Mouse (Mus musculus): Measurements from ENCODE around the gene 4930595D18Rik. TPM values are rescaled to one million over a fixed set of nuclear protein-coding genes. Genes with fewer than 3 reads are reported as not detected.

The 4930595D18Rik gene
- polyA plus RNA-seq, 1 experiment from 2014 or later, result not detected

DNA sequence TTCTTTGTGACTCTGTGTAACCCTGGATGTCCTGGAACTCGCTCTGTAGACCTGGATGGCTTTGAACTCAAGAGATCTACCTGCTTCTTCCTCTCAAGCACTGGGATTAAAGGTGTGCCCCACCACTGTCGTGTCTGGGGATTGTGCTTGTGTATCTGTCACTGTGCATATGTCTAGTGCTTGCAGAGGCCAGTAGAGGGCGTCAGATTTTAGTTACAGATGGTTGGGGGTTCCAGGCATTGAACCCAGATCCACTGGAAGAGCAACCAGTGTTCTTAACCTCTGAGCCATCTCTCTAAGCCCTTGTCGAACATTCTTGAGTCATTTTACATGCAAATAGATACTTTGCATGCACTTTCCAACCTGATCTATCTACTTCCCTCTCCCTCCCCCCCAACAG, 5.5 kb downstream of the 4930595D18Rik start:
- no peak for ATAC-seq (ENCODE audit: low FRiP score, low TSS enrichment)
- no peak overlapping the region for H3K4me3 ChIP-seq (ENCODE audit: low read length)
- H3K27me3 ChIP-seq (ENCODE audit: insufficient read depth, low read length), result no peaks in the 10 kb centered on the region
- 75% methylated on average over 4 of the region's 4 CpGs for WGBS
- no peak overlapping the region for H3K9ac ChIP-seq (replicated peaks; ENCODE audit: low read length)
- H3K9me3 ChIP-seq (ENCODE audit: low read length), result no peaks in the 10 kb centered on the region
- no peaks in the 10 kb centered on the region for H3K4me1 ChIP-seq (ENCODE audit: insufficient read depth, low read length)
- no peak overlapping the region for H3K27ac ChIP-seq (ENCODE audit: low read length)
- H3K4me2 ChIP-seq (replicated peaks; ENCODE audit: low read depth, low read length), result no peak overlapping the region
- H3K36me3 ChIP-seq (ENCODE audit: insufficient read depth, low read length), result no peaks in the 10 kb centered on the region

DNA sequence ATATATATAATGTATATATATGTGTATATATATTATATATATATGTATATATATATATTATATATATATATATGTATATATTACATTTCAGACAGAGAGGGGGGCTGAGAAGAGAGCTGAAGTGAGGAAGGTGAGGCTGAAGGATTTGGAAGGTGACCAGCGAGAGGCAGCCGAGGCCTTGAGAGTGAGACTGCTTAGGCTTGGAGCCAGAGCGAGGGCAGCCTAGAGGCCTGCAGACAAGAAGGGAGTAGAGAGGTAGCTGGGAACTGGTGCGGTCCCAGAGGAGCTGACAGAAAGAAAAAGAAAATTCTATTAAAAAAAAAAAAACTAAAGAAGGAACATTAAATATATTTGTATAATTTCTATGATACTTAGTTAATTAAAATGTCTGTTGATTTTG, 15.4 kb downstream of the 4930595D18Rik start:
- Histone ChIP-seq H3K36me3 (ENCODE audit: insufficient read depth, low read length) (no peaks in the 10 kb centered on the region), H3K27me3 (ENCODE audit: insufficient read depth, low read length) (no peaks in the 10 kb centered on the region), H3K4me1 (ENCODE audit: insufficient read depth, low read length) (peaks cover 26% of the 10 kb centered on the region), H3K4me3 (ENCODE audit: low read length) (no peak overlapping the region), H3K27ac (ENCODE audit: low read length) (no peak overlapping the region), H3K9ac (replicated peaks; ENCODE audit: low read length) (no peak overlapping the region), H3K4me2 (replicated peaks; ENCODE audit: low read depth, low read length) (no peak overlapping the region), H3K9me3 (ENCODE audit: low read length) (no peaks in the 10 kb centered on the region)
- WGBS, result 86% methylated on average over 4 of the region's 4 CpGs
- ATAC-seq (ENCODE audit: low FRiP score, low TSS enrichment), result no peak

DNA sequence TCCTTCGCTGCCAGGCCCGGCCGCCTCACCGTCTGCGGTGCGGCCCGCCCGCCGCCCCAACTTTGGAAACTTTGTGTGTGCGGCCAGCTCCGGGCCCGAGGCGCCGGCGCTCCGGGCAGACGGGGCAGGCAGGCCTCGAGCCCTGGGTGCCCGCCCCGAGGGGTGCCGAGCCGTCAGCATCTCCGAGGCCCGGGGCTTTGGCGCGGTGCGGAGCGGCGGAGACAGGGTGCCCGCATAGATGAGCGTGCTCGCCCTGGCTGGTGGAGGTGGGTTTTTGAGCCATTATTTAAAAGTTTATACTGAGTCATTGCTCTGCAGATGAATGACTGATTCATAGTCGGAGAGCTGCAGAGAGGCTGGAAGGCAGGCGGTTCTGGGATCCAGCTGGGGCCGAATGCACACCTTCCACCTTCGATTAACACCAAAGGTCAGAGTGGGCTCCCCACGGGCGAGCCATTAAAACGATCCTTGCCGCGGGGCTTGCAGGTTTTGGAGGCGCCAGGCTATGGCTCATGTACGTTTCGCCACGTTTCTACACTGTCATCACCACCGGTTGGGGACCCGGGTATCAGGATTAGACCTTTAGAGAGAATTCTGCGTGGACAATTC, 17.5 kb downstream of the 4930595D18Rik start:
- Histone ChIP-seq H3K4me3 (ENCODE audit: low read length) (peak overlapping the region; percentile 77), H3K9me3 (ENCODE audit: low read length) (no peaks in the 10 kb centered on the region), H3K27me3 (ENCODE audit: insufficient read depth, low read length) (no peaks in the 10 kb centered on the region), H3K9ac (replicated peaks; ENCODE audit: low read length) (peak overlapping the region; percentile 93), H3K4me1 (ENCODE audit: insufficient read depth, low read length) (peaks cover 43% of the 10 kb centered on the region), H3K4me2 (replicated peaks; ENCODE audit: low read depth, low read length) (peak overlapping the region; percentile 88), H3K27ac (ENCODE audit: low read length) (peak overlapping the region; percentile 87), H3K36me3 (ENCODE audit: insufficient read depth, low read length) (no peaks in the 10 kb centered on the region)
- ATAC-seq (ENCODE audit: low FRiP score, low TSS enrichment), result peak; percentile 23; the same call in 1 of the 2 replicates
- WGBS, result under 1% methylated on average over 48 of the region's 48 CpGs

DNA sequence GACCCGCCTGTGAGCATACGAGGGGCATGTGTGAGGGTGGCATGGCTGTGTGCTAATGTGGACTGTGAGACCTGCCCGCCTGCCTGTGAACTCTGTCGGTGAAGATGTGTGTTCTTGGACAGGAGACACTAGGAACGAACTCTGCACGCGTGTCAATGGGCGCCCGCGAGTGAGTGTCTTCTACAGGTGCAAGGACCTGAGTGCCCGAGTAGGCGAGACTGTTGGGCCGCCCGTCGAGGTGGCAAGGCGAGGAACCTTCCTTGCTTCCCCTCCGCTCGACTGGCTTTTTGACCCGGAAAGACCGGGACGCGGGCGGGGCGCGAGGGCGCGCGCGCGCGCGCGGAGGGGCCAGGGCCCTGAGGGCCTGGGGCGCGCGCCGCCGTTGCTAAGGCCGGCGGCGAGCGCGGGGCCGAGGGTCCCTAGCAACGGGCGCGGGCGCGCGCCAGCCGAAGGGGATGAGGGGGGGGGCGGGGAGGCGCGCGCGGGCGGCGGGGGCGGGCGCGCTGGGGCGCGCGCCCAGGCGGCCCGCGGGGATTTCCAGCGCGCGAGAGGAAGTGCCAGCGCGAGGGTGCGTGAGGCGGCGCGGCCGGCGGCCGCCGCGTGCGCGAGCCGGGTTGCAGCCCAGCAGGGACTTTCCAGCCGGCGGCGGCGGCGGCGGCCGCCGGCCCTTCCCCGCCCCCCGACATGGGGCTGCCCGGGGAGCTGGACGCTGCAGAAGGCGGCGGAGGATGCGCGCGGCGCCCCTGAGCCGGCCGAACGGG, 18.3 kb downstream of the 4930595D18Rik start, which contains the start of gene Traf3:
Traf3 (plus strand) TSS at position 540 of the 761 bp plus-strand sequence.
- H3K27me3 ChIP-seq (ENCODE audit: insufficient read depth, low read length), result no peaks in the 10 kb centered on the region
- 7% methylated on average over 49 of the region's 105 CpGs for WGBS
- peak within 1 kb of the TSS; percentile 77 for H3K4me3 ChIP-seq (ENCODE audit: low read length)
- H3K9me3 ChIP-seq (ENCODE audit: low read length), result no peaks in the 10 kb centered on the region
- peak within 1 kb of the TSS; percentile 88 for H3K4me2 ChIP-seq (replicated peaks; ENCODE audit: low read depth, low read length)
- ATAC-seq (ENCODE audit: low FRiP score, low TSS enrichment), result peak; percentile 37
- peak within 1 kb of the TSS; percentile 93 for H3K9ac ChIP-seq (replicated peaks; ENCODE audit: low read length)
- no peaks in the 10 kb centered on the region for H3K36me3 ChIP-seq (ENCODE audit: insufficient read depth, low read length)
- peaks cover 43% of the 10 kb centered on the region for H3K4me1 ChIP-seq (ENCODE audit: insufficient read depth, low read length)
- H3K27ac ChIP-seq (ENCODE audit: low read length), result peak within 1 kb of the TSS; percentile 87

DNA sequence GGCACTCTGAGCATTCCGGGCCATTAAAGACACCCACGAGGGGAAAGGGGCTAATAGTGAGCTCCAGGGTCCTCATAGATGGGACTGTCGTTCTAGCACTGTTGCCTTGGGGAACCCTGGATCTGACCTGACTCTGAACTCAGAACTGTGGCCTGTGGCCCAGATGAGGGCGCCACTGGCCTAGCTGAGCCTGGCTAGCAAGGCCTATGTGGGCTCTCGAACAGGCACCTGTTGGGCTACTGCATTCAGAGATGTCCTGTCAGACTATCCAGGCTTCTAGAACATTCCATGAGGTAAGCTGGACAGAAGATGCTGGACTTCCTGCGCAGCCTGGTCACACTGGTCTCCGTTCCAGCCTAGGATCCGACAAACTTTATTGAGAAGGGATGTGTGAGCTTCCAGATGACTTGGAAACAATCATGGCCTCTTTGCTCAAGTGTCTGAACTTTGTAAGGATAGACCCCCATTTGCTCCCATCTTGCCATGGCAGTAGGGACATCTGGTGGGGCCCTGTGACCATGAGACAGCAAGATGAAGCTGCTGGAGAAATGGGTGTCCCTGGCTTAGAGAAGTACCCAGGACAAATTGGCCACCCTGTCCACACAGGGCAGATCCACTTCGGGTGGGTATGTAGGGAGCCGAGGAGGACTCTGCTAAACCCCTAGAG, 19.0 kb downstream of the 4930595D18Rik start:
- no peak overlapping the region; the same call in 1 of the 2 replicates for H3K9ac ChIP-seq (replicated peaks; ENCODE audit: low read length)
- H3K9me3 ChIP-seq (ENCODE audit: low read length), result no peaks in the 10 kb centered on the region
- H3K27me3 ChIP-seq (ENCODE audit: insufficient read depth, low read length), result no peaks in the 10 kb centered on the region
- peaks cover 43% of the 10 kb centered on the region for H3K4me1 ChIP-seq (ENCODE audit: insufficient read depth, low read length)
- H3K36me3 ChIP-seq (ENCODE audit: insufficient read depth, low read length), result no peaks in the 10 kb centered on the region
- H3K4me2 ChIP-seq (replicated peaks; ENCODE audit: low read depth, low read length), result peak overlapping the region; percentile 88; the same call in 1 of the 2 replicates
- peak overlapping the region; percentile 87 for H3K27ac ChIP-seq (ENCODE audit: low read length)
- ATAC-seq (ENCODE audit: low FRiP score, low TSS enrichment), result peak; percentile 8
- 69% methylated on average over 10 of the region's 10 CpGs for WGBS
- H3K4me3 ChIP-seq (ENCODE audit: low read length), result peak overlapping the region; percentile 77; the same call in 1 of the 2 replicates

DNA sequence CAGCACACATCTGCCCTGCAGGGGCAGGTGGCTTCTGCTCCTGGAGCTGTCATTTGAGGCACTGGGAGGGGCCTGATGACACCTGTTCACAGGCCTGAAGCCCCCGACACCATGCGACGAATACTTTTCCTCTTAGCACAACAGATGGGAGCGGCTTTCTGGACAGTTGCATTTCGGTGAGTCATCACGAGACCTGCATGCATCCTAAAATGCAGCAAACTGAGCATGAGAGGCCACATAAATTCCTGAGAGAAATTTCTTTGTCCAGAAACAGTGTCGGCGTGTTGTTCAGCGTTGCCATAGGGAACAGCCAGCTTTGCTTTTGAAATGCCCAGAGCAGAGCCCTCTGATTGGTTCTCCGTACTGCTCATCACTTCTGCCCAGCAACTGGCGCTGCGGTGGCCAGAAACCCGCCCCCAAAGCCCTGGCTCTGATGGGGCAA, 20.0 kb downstream of the 4930595D18Rik start:
- H3K9me3 ChIP-seq (ENCODE audit: low read length), result no peaks in the 10 kb centered on the region
- no peaks in the 10 kb centered on the region for H3K36me3 ChIP-seq (ENCODE audit: insufficient read depth, low read length)
- H3K27me3 ChIP-seq (ENCODE audit: insufficient read depth, low read length), result no peaks in the 10 kb centered on the region
- peak overlapping the region; percentile 75; the same call in 1 of the 2 replicates for H3K27ac ChIP-seq (ENCODE audit: low read length)
- H3K4me2 ChIP-seq (replicated peaks; ENCODE audit: low read depth, low read length), result peak overlapping the region; percentile 67
- H3K4me3 ChIP-seq (ENCODE audit: low read length), result peak overlapping the region; percentile 42
- H3K4me1 ChIP-seq (ENCODE audit: insufficient read depth, low read length), result peaks cover 50% of the 10 kb centered on the region
- peak; percentile 84 for ATAC-seq (ENCODE audit: low FRiP score, low TSS enrichment)
- WGBS, result 2% methylated on average over 13 of the region's 13 CpGs
- H3K9ac ChIP-seq (replicated peaks; ENCODE audit: low read length), result peak overlapping the region; percentile 62

DNA sequence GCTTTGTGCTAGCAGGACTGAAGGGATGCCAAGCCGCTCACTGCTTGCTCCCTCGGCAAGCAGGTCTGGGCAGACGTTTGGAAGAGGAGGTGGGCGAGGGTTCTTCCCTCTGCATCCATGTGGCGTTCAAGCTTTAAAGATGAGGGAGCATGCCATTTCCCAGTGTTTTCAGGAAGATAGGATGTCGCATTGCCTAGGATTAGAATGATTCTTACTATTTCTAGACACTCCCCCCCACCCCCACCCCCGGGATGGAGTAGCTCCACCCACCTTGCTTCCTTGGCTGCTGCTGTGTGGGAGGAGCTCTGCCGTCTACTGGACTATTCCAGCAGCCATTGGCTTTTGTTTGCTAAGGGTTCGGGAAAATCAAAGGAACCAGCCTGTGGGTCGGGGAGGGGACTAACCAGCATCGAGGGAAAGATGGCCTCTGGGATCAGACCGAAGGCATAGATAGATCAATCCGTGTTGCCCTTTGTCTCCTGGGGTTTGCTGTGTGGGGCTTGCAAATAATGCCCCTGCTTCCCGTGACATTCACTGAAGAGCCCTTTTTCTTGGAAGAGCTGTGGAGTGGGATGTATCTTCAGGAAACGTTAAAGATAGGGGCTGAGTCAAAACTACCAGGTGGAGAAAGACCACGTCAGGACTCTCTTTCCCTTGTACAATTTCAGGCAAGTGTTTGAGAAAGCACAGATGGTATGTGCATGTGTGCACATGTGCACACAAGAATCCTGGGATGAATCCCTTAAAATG, 21.8 kb downstream of the 4930595D18Rik start:
- Histone ChIP-seq H3K36me3 (ENCODE audit: insufficient read depth, low read length) (no peaks in the 10 kb centered on the region), H3K9ac (replicated peaks; ENCODE audit: low read length) (peak overlapping the region; percentile 69), H3K4me2 (replicated peaks; ENCODE audit: low read depth, low read length) (peak overlapping the region; percentile 55), H3K27ac (ENCODE audit: low read length) (peak overlapping the region; percentile 55), H3K4me3 (ENCODE audit: low read length) (peak overlapping the region; percentile 32; the same call in 1 of the 2 replicates), H3K9me3 (ENCODE audit: low read length) (no peaks in the 10 kb centered on the region), H3K4me1 (ENCODE audit: insufficient read depth, low read length) (peaks cover 39% of the 10 kb centered on the region), H3K27me3 (ENCODE audit: insufficient read depth, low read length) (no peaks in the 10 kb centered on the region)
- ATAC-seq (ENCODE audit: low FRiP score, low TSS enrichment), result peak; percentile 14; the same call in 1 of the 2 replicates
- whole genome bisulfite sequencing, result 12% methylated on average over 16 of the region's 16 CpGs

DNA sequence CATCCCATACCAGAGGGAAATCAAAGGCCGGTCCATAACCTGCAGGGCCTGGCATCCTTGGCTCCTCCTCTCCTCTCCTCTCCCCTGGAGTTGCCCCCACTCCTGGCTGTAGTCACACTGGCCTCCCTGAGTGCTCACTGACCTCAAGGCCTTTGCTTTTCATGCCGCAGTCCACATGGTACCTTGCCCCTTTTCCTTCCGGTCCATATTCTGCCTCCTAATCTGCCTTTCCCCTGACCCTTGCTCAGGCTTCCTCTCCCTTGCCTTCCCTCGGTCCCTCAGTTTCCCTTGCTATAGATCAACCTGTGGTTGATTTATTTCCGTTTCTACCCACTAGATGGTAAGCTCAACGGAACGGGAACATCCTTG, 22.4 kb downstream of the 4930595D18Rik start:
- no peak overlapping the region for H3K27ac ChIP-seq (ENCODE audit: low read length)
- peak overlapping the region; percentile 42; the same call in 1 of the 2 replicates for H3K9ac ChIP-seq (replicated peaks; ENCODE audit: low read length)
- H3K4me1 ChIP-seq (ENCODE audit: insufficient read depth, low read length), result peaks cover 39% of the 10 kb centered on the region
- no peaks in the 10 kb centered on the region for H3K27me3 ChIP-seq (ENCODE audit: insufficient read depth, low read length)
- H3K4me3 ChIP-seq (ENCODE audit: low read length), result 0 out of 2 replicates have a peak overlapping the region, but pooled peaks have one; percentile 6
- ATAC-seq (ENCODE audit: low FRiP score, low TSS enrichment), result no peak
- H3K36me3 ChIP-seq (ENCODE audit: insufficient read depth, low read length), result no peaks in the 10 kb centered on the region
- H3K4me2 ChIP-seq (replicated peaks; ENCODE audit: low read depth, low read length), result peak overlapping the region; percentile 55
- H3K9me3 ChIP-seq (ENCODE audit: low read length), result no peaks in the 10 kb centered on the region
- WGBS, result 30% methylated on average over 7 of the region's 7 CpGs

DNA sequence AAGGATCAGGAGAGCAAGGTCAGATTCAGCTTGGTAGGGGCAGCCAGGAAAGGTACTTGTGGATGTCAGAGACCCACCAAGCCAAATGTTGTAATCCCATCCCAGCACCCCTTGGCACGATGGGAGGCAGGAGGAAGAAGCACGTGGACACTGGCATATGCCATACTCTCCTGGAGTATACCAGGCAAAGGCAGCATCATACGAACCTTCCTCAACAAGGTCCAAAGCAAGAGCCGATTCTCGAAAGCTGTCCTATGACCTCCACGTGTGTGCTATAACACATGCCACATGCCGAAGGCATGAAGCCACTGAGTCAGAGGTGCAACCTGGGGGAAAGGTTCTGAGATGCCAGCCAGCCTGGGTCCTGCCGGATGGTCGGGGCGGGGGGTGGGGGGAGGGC, 23.4 kb downstream of the 4930595D18Rik start:
- ATAC-seq (ENCODE audit: low FRiP score, low TSS enrichment), result no peak
- Histone ChIP-seq H3K9ac (replicated peaks; ENCODE audit: low read length) (no peak overlapping the region), H3K36me3 (ENCODE audit: insufficient read depth, low read length) (no peaks in the 10 kb centered on the region), H3K4me2 (replicated peaks; ENCODE audit: low read depth, low read length) (no peak overlapping the region), H3K4me1 (ENCODE audit: insufficient read depth, low read length) (peaks cover 37% of the 10 kb centered on the region), H3K4me3 (ENCODE audit: low read length) (no peak overlapping the region), H3K9me3 (ENCODE audit: low read length) (no peaks in the 10 kb centered on the region), H3K27me3 (ENCODE audit: insufficient read depth, low read length) (no peaks in the 10 kb centered on the region), H3K27ac (ENCODE audit: low read length) (no peak overlapping the region)
- 93% methylated on average over 10 of the region's 10 CpGs for WGBS
